Mouse (Mus musculus) spleen, postnatal 14 days (tissue): ENCODE measurements around the gene Selenof.

Experiments used
- DNase-seq, 2 experiments: peaks; one replicate each; pipeline ENCODE4 v3.0.0; 2021 to 2022; ENCODE audit warnings: low spot score in 2 of 2

Selenof gene

DNA sequence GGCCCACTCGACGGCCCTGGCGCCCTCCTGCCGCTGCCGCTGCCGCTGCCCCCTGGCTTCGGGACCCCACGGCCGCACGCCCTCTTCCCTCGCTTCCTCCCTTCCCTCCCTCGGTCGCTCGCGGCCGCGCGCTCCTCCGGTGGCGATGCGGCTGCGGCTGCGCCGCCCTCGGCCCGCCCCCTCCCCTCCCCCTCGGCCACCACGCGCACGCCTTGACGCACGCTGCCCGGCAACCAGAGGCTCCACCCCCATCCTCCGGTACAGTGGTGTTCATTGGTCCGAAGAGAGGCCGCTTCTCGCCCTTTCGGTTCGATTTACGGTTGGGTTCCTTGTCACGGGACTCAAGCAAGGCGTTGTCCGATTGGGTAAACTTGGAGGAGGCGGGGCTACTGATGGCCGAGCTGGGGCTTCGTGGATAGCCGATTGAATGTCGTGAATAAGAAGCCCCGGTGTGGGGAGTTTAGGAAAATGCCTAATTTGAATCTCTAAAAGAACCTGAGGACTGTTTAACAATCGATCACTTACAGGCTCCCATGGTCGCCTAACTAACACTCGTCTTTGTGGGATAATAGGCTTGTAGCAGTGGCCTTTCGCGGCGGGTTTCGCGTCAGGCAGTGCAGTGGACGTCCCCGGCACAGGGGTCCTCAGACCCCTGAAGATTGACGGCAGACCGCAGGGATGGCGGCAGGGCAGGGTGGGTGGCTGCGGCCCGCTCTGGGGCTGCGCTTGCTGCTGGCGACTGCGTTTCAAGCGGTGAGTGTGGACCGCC, at the start of gene Selenof, which contains the start of gene Hs2st1:
Gene Selenof (plus strand): TSS at position 258 of the 769 bp plus-strand sequence.
Gene Hs2st1 (minus strand): TSS at position 135 of the 769 bp plus-strand sequence.
- DNase-seq = peak; percentile 91 to 92

DNA sequence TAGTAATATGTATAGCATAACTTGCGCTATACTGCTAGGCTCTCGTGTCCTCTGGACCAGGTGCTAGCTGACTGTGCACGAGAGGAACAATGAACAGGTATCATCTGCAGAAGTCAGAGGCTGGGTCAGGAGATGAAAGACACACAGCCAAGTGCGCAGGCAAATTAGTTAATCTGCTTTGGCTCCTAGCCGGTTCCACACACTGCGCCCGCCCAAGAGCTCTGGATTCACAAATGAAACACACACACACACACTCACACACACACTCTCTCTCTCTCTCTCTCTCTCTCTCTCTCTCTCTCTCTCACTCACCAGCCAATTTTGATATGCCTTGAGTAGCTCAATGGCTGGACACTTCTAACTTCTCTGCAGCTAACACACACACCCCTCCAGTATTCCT, 42.2 kb upstream of the Selenof start:
- no peak for DNase-seq

DNA sequence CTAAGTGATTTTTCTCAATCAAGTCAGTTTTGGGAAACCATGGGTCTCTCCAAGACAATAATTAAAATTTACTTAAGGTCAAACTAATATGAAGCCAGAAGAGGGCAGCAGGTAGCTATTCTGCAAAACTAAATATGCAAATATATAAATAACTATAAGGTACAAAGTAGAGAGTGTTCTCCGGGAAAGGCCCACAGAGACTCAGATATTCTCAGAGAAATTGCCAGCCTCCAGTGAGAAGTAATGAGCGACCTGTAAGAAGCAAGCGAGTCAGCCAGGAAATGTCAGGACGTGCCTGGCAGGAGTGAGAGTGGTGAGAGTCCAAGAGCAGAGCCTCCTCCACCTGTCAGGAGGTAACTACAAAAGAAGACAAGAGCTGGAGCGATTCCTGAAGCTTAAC, 39.1 kb upstream of the Selenof start:
- no peak for DNase-seq

DNA sequence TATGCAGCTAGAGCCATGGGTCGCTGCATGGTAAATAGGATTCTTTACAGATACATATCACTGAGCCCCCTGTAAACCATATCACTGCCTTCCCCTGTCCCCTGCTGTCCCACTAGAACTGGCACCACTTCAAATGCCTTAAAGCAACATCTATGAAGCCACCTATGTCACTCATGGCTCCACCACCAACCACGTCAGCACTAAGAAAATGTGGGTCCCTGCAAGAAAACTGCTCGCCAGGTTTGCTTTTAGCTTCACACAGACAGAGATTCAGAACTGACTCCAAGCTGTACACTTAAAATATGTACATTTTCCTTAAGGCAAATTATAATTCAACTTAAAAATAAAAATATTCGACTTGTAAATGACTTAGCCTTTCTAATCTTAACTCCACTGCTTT, 35.0 kb upstream of the Selenof start:
- DNase-seq = no peak

DNA sequence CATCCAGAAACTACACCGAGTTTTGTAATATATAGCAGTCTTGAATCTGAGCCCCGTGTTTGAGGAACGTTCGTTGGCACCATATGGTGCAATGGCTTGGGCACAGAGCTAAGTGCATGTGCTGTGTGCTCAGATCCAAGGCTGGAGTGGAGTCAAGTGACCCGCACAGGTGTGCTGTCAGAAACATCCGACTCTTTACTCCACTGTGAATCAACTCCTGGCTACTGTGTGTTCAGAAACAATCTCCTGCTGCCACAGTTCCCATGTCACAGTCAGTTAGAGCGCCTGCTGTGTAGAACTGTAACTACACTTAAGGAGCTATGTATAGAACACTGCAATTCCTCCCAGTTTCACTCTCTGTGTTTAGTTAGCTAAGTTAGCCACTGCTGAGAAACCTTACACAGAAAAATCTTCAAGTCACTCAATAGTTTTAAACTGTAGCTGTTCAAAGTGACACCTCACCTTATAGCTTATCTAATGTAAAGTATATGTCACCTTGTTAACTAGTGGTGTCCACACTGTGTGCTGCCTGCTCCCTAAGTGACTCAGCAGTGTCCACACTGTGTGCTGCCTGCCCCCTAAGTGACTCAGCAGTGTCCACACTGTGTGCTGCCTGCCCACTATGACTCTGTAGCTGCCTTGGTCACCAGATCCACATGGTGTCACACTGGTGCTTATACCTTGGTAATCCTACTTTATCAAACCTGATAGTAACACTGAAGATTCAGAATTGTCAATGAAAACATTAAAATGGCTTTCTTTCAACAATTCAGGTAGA, 32.8 kb upstream of the Selenof start:
- no peak for DNase-seq

DNA sequence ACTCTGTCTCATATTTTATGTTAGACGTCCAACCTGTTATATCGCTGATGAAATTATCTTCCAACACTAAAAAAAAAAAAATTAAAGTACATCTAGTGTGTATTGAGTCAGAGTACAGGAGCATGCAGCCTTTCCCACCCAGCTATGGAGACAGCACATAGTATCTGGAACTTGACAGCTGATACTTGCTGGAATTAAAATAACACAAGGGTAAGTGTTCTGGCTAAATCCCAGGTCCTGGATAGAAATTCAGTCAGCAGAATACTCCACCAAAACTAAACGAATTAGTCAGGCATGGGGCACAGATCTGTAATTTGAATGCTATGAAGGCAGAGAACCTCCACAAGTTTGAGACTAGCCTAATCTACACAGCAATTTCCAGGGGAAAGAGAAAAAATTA, 31.1 kb upstream of the Selenof start:
- DNase-seq = no peak

DNA sequence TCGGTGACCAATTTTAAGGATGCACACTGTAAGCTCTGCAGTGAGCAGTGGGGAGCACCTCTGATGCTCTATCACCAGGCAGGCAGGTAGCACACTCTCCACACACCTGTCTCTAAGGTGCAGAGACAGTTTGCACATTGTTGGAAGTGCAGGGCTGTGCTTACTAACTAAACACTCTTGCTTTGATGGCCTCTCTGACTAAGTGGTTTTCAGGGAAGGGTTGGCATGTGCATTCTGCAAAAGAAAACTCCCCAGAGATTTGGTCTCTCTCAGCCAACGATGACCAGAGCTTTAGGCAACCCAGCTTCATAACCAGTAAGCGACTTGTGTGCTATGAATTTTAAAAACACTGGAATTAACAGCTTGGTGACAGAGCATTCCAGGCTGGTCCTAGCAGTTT, 29.3 kb upstream of the Selenof start:
- no peak for DNase-seq

DNA sequence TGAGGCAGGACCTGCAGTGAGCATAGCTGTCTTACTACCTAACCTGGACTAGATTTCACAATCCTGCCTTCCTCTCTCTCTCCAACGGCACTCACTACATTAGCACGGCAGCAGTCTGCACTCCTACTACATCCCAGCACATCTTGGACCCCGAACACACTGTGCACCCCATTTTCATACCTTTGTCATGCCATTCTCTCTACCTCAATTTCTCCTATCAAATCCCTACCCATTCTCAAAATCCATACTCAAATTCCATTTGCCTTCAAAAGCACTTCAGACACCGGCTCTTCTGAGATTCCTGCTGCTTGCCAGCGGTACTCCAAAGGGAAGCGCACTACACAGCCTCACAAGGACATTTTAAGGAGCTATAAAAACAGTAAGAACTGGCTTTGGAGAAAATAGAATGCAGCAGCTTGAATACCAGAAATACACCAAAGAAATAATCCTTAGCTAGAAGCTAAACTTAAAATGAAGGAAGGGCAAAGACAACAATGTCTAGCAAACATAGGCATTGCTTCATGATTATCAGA, 28.1 kb upstream of the Selenof start:
- DNase-seq = no peak

DNA sequence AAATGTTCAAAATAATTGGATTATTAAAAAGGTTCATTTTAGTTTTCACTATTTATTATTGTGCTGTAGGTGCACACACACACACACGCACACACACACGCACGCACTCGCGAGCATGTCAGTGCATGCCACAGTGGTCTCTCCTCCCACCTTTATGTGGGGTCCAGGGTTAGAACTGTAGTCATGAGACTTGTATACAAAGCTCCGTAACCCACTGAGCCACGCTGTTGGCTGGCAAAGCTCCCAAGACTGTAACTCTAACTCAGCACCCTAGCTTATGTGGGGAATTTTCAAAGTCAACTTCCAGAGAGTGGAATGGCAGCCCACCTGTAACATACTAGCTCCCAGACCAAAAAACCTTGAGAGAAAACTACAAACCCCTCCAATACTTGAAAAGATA, 25.0 kb upstream of the Selenof start:
- no peak for DNase-seq

DNA sequence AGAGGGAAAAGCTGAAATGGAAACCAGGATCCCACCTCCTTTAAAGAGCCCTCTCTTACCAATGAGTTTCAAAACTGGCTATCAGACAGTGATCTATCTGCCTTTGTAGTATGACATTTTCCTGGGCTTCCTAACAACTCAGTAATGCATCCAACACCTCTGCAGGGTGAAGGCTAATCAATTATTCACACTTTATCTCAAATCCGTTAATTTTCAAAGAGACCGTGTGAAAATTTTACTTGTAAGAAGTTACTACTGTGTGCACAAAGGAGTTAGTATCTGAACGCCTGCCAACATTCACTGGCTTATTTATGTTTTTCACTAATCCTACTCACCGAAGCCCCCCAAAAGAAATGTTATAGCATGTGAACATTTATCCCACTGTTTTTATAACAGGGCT, 24.3 kb upstream of the Selenof start:
- no peak for DNase-seq

DNA sequence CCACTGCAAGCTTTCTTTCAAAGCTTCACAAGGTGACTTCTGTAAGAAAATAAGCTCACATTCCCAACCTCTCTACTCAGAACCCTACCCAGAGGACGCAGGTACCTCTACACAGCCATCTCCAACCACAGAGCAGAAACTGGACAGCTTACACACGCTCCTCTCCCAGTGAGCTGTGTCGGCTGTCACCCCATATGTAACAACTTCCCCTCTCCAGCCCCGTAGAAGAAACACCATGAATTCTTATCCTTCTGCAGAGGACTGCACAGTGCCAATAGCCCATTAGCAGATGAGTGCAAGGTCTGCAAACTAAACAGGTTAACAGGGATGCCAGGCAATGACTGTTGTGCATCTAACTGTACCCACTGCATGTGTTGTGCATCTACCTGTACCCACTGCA, 23.6 kb upstream of the Selenof start:
- DNase-seq = no peak

DNA sequence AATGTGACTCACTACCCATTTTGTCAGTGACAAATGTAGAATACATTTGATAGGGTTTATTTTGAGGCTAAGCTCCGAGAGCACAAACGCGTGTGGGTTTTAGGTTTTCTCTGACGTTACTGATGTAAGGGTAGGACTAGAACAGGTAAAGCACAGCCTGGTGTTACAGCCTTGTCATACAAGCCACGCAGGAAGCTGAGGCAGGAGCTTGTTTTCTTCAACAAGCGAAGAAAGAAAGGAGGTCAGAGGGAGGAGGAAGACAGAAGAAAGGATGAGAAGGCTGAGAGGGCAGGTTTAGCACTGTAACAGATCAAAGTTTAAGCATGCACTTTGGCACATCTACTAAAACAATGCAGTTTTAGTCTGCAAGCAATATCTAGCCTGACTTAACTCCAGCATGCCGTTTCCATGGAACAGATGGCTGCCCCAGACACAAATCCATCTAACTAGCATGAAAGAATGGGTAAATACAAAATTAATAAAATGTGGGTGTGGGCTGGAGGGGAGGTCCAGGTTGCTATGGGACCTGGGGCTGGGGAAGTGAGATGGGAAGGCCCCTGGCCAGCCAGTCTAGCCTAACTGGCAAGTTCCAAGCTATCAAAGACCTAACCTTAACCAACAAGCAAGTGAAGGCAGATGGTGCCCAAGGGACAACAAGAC, 21.8 kb upstream of the Selenof start:
- DNase-seq = no peak

DNA sequence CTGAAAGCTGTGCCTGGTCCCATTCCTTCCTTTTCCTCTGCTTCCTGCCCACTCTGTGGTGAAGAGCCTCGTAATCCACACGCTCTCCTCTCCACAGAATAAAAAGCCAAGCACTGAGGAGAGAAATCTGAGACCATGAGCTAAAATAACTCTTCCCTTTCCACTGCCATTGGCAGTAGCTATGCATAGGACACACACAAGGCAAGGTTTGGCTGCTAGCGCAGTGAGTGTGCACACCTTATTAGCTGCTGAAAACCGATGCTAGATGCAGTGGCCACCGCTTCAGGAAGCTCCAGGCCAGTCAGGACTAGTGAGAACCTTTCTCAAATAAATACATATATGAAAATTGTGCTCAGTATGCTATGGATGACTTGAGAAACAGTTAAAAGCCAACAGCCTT, 20.1 kb upstream of the Selenof start:
- no peak for DNase-seq

DNA sequence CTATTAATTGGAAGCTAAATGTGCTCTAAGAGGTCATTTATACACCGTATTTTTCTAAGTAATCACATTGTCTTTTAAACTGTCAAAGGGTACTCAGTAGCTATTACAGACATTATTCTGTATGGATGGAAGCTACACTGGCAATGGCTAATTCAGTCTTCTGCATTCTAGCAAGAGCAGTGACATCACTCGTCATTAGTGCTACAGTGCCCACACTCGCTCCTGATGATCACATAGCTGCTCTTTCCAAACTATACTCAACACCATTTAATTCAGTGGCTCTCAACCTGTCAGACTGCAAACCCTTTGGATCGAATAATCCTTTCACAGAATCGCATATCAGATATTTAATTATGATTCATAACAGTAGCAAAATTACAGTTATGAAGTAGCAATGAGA, 19.4 kb upstream of the Selenof start:
- DNase-seq = no peak

DNA sequence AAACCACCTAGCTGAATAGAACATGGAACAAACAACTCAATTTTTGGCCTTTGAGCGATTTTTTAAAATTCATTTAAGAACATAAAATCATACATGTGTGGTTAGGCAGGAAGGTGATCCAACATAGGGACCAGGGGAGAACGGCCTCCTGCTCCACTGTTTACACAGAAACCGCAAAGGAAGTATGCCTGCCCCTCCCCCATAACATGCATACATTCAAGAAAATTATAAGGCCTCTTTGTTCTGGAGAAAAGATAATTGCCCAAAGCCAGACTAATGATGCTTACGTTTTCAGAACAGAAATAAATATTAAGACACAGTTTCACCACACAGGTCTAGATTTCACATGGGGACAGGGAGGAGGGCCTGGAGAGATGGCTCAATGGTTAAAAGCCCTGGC, 18.7 kb upstream of the Selenof start:
- no peak for DNase-seq

DNA sequence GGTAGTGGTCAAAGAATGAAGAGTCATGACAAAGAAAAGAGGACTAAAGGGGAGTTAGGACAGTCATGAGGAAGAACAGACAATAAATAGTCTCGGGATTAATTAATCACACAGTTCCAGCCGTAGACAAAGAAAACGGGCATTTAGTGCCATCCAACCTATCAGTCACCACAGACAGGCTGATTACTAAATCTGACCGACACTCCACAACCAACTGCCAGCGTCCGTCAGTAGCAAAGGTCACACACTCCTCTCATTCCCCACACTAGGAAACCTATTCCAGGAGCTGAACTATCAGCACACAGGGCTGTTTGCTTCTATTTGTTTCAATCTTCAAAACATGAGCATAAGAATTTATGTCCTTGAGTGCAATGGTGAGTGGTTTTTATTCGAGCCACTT, 16.2 kb upstream of the Selenof start:
- no peak for DNase-seq

DNA sequence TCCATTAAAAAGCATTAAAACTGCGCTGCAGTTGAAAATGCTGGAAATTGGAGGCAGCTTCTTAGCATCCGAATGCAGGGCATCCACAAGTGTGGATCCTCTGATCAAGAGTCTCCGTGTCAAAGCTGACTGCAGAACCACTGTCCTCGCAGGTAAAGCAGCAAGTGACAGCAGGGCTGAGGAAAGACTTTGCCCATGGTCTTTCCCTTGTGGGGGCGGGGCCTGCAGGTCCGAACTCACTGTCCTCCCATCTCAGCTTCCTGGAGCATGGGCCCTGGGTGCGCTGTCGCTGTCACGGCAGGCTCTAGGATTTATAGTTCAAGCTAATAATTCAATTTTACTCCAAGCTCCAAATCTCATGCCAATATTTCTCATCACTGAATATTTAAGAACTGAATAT, 15.6 kb upstream of the Selenof start:
- no peak for DNase-seq

DNA sequence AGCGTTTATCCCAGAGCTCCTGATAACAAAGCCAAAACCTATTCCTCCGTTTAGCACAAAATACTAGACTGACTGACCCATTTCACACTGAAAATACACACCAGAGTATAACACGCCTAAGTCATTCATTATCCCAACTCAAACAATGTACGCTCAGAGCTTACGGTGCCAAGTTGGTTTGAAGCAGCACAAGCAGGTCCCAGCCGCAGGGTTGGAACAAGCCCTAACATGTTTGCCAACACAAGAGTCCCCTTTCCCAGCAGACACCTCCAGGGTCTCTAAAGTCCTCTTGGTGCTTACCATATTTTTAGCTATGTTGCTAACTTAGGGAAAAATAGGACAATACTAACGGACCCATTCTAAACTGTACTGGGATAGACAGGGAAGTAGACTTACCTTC, 15.0 kb upstream of the Selenof start:
- DNase-seq = no peak

DNA sequence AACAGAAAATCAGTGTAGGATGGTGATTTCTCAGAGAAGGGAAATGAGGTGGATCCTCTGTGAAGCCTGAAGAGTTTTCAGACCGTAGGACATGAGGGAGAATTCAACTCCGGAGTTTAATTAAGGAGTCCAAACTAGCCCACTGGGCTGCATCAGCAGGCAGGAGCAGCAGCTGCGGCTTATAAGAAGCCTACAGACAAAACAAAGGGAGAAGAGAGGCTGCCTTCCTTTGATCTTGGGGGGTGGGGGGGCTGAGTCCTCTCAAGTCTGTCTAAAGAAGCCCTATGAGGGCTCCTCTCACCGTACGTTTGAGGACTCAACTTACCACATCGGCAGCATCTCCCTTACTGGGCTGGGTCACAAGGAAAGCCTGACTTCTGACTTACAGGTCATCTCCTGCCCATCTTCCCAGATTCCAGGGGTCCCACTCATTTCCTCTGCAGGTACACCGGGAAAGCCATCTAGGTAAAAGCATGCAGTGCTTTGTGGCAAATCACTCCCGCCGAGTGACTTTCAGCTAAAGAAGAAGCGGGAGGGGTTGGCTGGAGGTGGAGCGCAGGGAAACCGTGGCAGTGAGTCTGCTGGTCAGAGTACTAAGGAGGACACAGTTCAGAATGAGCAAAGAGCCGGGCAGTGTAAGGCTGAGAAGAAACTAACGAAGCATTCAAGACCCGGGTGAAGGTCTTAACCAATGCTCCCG, 13.3 kb upstream of the Selenof start:
- DNase-seq = no peak

DNA sequence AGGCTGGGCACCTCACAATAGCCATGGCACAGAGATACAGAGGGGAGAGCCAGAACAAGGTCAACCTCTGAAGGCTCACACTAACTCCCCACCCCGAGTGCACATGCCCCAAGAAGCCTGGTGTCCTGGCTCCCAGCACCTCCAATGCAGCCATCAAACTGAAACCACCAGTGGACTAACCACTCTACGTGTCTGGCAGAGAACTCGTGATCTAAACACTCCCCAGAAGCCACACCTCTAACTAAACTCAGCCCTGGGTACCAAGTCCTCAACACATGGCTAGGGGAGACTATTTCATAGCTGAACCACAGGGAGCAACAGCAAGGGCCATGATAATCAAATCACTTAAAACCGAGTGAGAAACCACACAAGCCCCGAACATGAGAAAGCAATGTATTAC, 11.8 kb upstream of the Selenof start:
- no peak for DNase-seq

DNA sequence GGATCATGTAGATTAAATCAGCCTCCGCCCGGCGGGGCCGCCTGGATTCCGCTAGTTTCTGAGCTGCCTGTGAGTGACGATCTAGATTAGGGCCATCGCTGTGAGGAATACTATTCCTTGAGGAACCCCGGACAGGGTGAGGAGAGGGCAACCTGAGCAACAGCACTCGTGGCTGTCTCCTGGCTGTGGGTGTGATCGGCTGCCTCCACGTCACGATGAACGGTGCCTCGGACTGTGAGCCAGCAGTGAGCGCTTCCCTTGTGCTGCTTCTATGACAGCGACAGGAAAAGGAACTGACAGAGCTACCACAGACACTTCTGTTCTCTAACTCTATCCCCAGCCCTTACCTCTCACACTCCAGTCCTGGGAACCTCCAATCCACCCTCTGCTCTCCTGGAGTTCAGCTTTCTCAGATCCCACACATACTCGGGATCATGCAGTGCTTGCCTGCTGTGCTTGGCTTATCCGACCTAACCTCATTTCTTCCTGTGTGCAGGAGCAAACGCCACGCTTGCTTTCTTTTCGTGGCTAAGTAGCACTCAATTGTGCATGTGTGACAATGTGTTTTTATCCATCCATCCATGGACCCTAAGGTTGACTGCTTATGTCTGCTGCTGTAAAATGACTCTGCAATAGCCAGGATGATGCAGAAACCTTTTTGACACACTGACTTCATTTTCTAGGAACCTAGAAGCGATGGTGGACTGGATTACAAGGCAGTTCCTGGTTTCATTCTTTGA, 8.4 kb upstream of the Selenof start:
- peak in 1 of 2 experiments; percentile 5 for DNase-seq
